Mouse (Mus musculus) erythroblast, embryonic 14.5 days (primary cell): ENCODE results near the gene Rnf2. TPM values are rescaled to one million over a fixed set of nuclear protein-coding genes. Genes with fewer than 3 reads are reported as not detected.

Experiments used
- H3K27me3 ChIP-seq: 2 replicates; pipeline ENCODE4 v1.6.1; 2012; ENCODE audit warnings: inconsistent platforms; ENCODE audit not compliant: control insufficient read depth
- H3K36me3 ChIP-seq: 2 replicates; pipeline ENCODE4 v1.6.1; 2012; ENCODE audit warnings: mild to moderate bottlenecking, inconsistent platforms; ENCODE audit not compliant: control insufficient read depth
- H3K4me1 ChIP-seq: 2 replicates; pipeline ENCODE4 v1.6.1; 2012; ENCODE audit warnings: inconsistent platforms; ENCODE audit not compliant: control insufficient read depth
- H3K4me3 ChIP-seq: replicated peaks from 2 replicates; pipeline ENCODE3; 2012; ENCODE audit warnings: moderate library complexity, mild to moderate bottlenecking, inconsistent platforms
- H3K9me3 ChIP-seq: 2 replicates; pipeline ENCODE4 v1.6.1; 2012; ENCODE audit warnings: low read length, inconsistent platforms, mixed read lengths; ENCODE audit not compliant: control insufficient read depth
- GATA1 ChIP-seq: IDR thresholded peaks from 2 replicates; pipeline ENCODE4 v1.6.1; 2012; ENCODE audit warnings: low read length, inconsistent platforms, mixed read lengths
- TAL1 ChIP-seq: IDR thresholded peaks from 3 replicates; pipeline ENCODE4 v1.6.1; 2012; ENCODE audit warnings: low read length, inconsistent platforms, mixed read lengths
- polyA plus RNA-seq: library from polyadenylated mRNA; stranded (reverse); fragments of >175 nt; gene quantifications from 2 replicates; pipeline ENCODE4 v1.2.3, GENCODE M21; 2012

The Rnf2 gene
- polyA plus RNA-seq, 1 experiment: 0.64 TPM

DNA sequence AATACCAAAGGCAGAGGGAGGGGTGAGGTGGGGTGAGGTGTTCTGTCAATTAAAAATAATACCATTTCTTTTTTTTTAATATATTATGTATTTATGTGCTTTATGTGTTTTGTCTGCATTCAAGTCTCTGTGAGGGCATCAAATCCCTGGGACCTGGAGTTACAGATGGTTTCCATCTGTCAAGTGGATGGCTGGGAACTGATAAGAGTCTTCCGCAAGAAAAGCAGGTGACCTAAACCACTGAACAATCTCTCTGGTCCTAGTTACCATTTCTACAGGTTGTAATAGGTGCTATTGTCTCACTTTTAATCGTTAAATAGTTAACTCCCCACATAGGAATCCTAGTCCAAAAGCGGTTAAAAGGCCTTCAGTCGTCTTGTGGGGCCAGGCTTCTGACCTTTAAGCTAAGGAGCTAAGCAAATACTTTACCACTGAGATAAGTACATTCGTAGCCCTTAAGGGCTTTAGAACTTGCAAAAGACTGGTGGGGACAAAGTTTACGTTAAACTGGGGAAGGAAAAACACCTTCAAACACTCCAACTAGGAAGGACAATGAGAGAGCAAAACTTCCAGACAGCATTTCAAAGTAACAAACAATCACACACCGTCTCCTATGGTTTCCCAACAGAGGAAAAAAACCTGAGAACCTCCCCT lies 73.7 kb downstream of the Rnf2 start:
- Histone ChIP-seq H3K4me1 (peaks cover 20% of the 10 kb centered on the region), H3K4me3 (peak overlapping the region; percentile 80), H3K27me3 (no peaks in the 10 kb centered on the region), H3K36me3 (peaks cover 7% of the 10 kb centered on the region), H3K9me3 (no peaks in the 10 kb centered on the region)
- TF ChIP-seq GATA1 (peak; percentile 61), TAL1 (no peak)

DNA sequence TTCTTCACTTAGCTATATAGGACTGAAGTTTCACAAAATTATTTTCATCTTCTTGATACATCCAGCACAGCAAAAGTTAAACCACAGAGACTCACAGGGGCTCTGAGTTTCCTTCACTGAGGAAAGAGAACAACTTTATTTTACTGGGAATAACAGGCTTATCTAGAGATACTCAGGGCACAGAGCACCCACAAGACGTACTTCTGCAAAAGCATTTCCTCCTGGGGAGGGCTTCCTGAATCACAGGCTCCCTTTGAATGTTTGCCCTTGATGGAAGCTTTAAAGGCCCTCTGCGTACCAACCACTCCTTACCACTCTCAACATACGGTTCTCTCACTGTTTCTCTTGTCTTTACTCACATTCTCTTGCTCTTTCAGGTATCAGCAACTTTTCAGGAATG lies 78.6 kb downstream of the Rnf2 start:
- Histone ChIP-seq H3K4me3 (no peak overlapping the region), H3K4me1 (peaks cover 9% of the 10 kb centered on the region), H3K27me3 (no peaks in the 10 kb centered on the region), H3K9me3 (no peaks in the 10 kb centered on the region), H3K36me3 (peaks cover 39% of the 10 kb centered on the region)
- no peak for TF ChIP-seq TAL1
- no peak for TF ChIP-seq GATA1

DNA sequence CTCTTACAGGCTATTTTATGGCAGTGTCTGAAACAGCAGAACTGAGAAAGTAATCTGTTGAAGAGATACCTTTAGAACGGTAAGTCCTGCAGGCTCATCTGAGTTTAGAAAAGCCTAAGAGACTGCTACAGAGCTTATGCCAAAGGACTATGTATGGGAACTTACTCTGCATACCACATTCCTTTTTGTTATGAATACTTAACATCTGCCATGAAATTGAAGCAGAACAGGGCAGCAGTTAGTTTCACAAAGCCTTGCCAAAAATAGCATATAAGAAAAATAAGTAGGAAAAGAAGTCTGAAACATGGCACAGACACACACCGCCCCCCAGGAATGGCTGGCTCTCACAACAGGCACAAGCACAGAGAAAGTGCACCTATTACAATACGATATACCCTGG lies 90.9 kb downstream of the Rnf2 start:
- peaks cover 44% of the 10 kb centered on the region for H3K36me3 ChIP-seq
- TF ChIP-seq GATA1: no peak
- no peak for TF ChIP-seq TAL1
- no peaks in the 10 kb centered on the region; the same call in 1 of the 2 replicates for H3K4me1 ChIP-seq
- H3K9me3 ChIP-seq: no peaks in the 10 kb centered on the region
- H3K4me3 ChIP-seq: no peak overlapping the region
- no peaks in the 10 kb centered on the region for H3K27me3 ChIP-seq

Other genes starting within 250 kb of the Rnf2 start
- gene Ivns1abp, start 156.5 kb downstream of the Rnf2 start, polyA plus RNA-seq: 0.72 and 1.1 TPM in 2 replicates
- 0.22 and 0.31 TPM in 2 replicates for gene Swt1, start 72.5 kb downstream of the Rnf2 start, polyA plus RNA-seq
- 0.38 and 0.61 TPM in 2 replicates for gene Trmt1l, start 72.4 kb downstream of the Rnf2 start, polyA plus RNA-seq
- 0.06 TPM in 2 replicates for gene Fam129a, start 70.2 kb upstream of the Rnf2 start, polyA plus RNA-seq